Mouse (Mus musculus) kidney, embryonic 14.5 days (tissue): Measurements from ENCODE around the gene Kcnc2. TPM values are rescaled to one million over a fixed set of nuclear protein-coding genes. Genes with fewer than 3 reads are reported as not detected.

Experiments used
- ATAC-seq: fragments of 200-750 bp; cut with Nextera tagmentation; 2 replicates; pipeline ENCODE4 v1.8.0; 2017; ENCODE audit warnings: moderate number of reproducible peaks, mild to moderate bottlenecking, moderate TSS enrichment, moderate library complexity; ENCODE audit not compliant: low FRiP score, low TSS enrichment
- H3K27ac ChIP-seq: fragments of 300-500 bp; sonication (generic); 2 replicates; pipeline ENCODE4 v1.5.1; 2014; ENCODE audit warnings: low read depth, mild to moderate bottlenecking, low read length, moderate library complexity, mixed read lengths
- H3K27me3 ChIP-seq: fragments of 300-500 bp; sonication (generic); 2 replicates; pipeline ENCODE4 v1.6.1; 2014; ENCODE audit warnings: mild to moderate bottlenecking, low read length; ENCODE audit not compliant: control insufficient read depth, insufficient read depth
- H3K36me3 ChIP-seq: fragments of 300-500 bp; sonication (generic); 2 replicates; pipeline ENCODE4 v1.6.1; 2014; ENCODE audit warnings: low read length, mixed read lengths; ENCODE audit not compliant: control insufficient read depth, insufficient read depth
- H3K4me1 ChIP-seq: fragments of 300-500 bp; sonication (generic); 2 replicates; pipeline ENCODE4 v1.6.1; 2014; ENCODE audit warnings: low read length, mixed read lengths; ENCODE audit not compliant: control insufficient read depth, insufficient read depth
- H3K4me2 ChIP-seq: fragments of 300-500 bp; sonication (generic); replicated peaks from 2 replicates; pipeline ENCODE4 v1.6.1; 2014; ENCODE audit warnings: low read depth, mild to moderate bottlenecking, low read length
- H3K4me3 ChIP-seq: fragments of 300-500 bp; sonication (generic); 2 replicates; pipeline ENCODE4 v1.5.1; 2014; ENCODE audit warnings: mild to moderate bottlenecking, low read length
- H3K9ac ChIP-seq: fragments of 300-500 bp; sonication (generic); 2 replicates; pipeline ENCODE4 v1.6.1; 2014; ENCODE audit warnings: low read depth, mild to moderate bottlenecking, low read length, moderate library complexity
- H3K9me3 ChIP-seq: fragments of 300-500 bp; sonication (generic); 2 replicates; pipeline ENCODE4 v1.6.1; 2016; ENCODE audit warnings: low read length; ENCODE audit not compliant: control insufficient read depth
- WGBS: fragments of 180-500 bp; shearing (Covaris S2); extraction: QIAGEN DNeasy Blood & Tissue Kit; methylation state at CpG from one replicate; pipeline ENCODE4 v1.1.7; 2014; 5-methylcytosine and 5-hydroxymethylcytosine counted together
- polyA plus RNA-seq: library from polyadenylated mRNA; unstranded; fragments of >200 nt; fragmentation: Nextera tagmentation; extraction: Ambion mirVana; gene quantifications from 2 replicates; pipeline ENCODE4 v1.2.1, GENCODE M21; 2014

Kcnc2 gene
- polyA plus RNA-seq, 1 experiment from 2014 or later: 5.8 TPM

DNA sequence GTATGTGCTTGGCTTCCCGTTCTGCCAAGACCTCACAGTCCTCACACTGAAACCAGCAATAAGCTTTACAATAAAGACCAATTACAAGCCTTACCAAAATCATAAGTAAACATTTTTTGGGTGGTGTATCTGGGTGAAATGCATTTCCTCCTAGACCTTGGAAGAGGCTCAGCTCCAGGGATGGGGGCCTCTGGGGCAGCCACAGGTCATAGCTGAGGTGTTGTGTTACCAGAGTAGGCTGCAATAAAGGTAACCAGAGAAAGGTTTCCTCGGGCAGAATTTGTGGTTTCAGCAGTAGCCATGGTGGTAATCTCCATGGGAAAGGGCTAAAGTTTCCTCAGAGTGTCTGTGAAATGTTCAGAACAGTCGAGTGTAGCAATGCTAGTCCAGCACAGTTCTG, 97.4 kb downstream of the Kcnc2 start:
- H3K4me2 ChIP-seq: no peak overlapping the region
- no peaks in the 10 kb centered on the region for H3K36me3 ChIP-seq
- H3K27me3 ChIP-seq: no peaks in the 10 kb centered on the region
- H3K9me3 ChIP-seq: no peaks in the 10 kb centered on the region
- H3K9ac ChIP-seq: no peak overlapping the region
- ATAC-seq: no peak
- no peaks in the 10 kb centered on the region for H3K4me1 ChIP-seq
- 31% methylated on average over 3 of the region's 3 CpGs for WGBS
- no peak overlapping the region for H3K4me3 ChIP-seq
- H3K27ac ChIP-seq: no peak overlapping the region

DNA sequence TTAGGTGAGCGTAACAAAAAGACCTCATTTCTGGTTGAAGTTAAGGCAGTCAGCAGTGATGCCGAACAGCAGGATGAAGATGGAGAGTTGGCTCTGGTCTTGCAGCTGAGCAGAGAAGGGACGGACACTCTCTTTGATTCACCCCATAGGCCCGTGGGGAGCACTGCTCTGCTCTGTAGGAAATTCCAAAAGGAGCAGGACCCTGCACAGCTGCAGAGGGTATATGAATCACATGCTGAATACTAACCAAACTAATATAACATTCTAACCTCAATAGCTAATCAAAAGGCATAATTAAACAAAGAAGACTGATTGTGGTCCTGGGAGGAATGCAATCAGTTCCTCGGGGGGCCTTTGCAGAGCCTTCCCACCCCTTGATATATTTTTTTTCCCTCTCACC, 106.2 kb downstream of the Kcnc2 start:
- H3K4me2 ChIP-seq: no peak overlapping the region
- 85% methylated on average over 5 of the region's 5 CpGs for WGBS
- no peak overlapping the region for H3K9ac ChIP-seq
- H3K36me3 ChIP-seq: no peaks in the 10 kb centered on the region
- H3K27ac ChIP-seq: no peak overlapping the region
- H3K4me3 ChIP-seq: no peak overlapping the region
- no peak for ATAC-seq
- no peaks in the 10 kb centered on the region for H3K9me3 ChIP-seq
- no peaks in the 10 kb centered on the region for H3K4me1 ChIP-seq
- no peaks in the 10 kb centered on the region for H3K27me3 ChIP-seq

DNA sequence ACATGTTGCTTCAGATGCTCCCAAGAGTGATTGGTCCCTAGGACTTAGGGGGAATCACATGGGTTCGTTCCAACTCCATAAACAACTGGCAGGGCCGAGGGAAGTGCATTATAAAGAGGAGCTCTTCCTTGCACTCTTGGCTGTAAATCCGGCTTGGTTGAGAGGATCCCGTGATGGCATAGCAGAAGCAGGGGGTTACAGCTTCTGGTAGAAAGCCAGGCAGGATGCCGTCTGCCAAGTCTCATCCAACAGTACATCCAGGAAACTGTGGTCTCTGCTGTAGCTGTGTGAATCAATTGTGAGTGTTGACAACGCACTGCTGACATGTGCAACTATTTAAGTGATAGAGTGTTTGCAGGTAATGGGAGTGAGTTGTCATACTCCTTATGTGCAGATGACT, 107.5 kb downstream of the Kcnc2 start:
- Histone ChIP-seq H3K27me3 (no peaks in the 10 kb centered on the region), H3K4me3 (no peak overlapping the region), H3K4me1 (no peaks in the 10 kb centered on the region), H3K36me3 (no peaks in the 10 kb centered on the region), H3K27ac (no peak overlapping the region), H3K9me3 (no peaks in the 10 kb centered on the region), H3K9ac (no peak overlapping the region), H3K4me2 (no peak overlapping the region)
- 68% methylated on average over 6 of the region's 6 CpGs for WGBS
- no peak for ATAC-seq

DNA sequence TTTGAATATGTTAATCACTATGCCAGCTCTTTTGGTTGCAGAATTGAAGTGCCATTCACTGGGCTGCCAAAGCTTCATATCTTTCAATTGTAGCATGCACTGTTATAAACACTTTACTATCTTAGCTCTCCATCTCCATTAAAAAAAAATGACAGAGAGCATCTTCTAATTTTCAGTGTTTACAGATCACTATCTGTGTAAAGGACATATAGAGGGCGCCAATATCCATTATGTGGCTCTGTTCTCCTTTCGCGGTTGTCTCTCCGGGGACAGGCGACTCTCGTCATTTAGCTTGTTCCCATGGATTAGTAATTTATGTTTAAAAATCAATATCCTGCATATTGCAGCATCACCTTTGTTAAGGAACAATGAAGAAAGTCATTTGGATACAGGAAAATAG, 109.7 kb downstream of the Kcnc2 start:
- H3K27ac ChIP-seq: no peak overlapping the region
- no peaks in the 10 kb centered on the region for H3K4me1 ChIP-seq
- no peak overlapping the region for H3K9ac ChIP-seq

DNA sequence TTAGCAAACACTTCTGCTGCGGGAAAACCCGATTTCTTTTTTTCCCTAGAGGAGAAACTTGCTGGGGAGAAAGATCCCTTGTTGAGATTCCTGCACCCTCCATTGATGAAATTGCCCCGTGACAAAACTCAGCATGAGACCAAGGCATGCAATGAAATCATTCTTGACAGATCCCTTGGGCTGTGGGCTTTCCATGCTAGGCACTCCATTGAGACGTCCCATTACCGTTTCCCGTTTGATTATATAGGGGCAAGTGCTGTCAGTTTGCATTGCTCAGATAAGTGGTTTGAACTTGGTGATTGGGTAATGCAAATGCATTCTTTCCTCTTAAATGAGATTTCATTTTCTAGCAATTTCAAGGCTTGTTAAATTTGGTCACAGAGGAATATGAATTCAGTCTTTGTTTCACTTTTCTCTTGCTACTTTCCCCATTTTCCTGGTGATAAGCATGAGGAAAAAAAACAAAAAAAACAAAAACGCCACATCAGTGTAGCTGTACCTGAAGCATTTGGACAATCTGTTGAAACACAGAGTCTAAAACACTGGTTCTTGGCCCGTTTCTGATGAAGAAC, 123.6 kb downstream of the Kcnc2 start:
- no peaks in the 10 kb centered on the region for H3K9me3 ChIP-seq
- H3K27me3 ChIP-seq: no peaks in the 10 kb centered on the region
- no peak for ATAC-seq
- H3K9ac ChIP-seq: no peak overlapping the region
- no peak overlapping the region for H3K4me3 ChIP-seq
- H3K4me2 ChIP-seq: no peak overlapping the region
- no peak overlapping the region for H3K27ac ChIP-seq
- WGBS: 87% methylated on average over 8 of the region's 8 CpGs
- H3K4me1 ChIP-seq: no peaks in the 10 kb centered on the region
- H3K36me3 ChIP-seq: no peaks in the 10 kb centered on the region

More for the DNA sequence above, 109.7 kb downstream of the Kcnc2 start:
- Histone ChIP-seq H3K4me3 (no peak overlapping the region), H3K4me2 (no peak overlapping the region), H3K27me3 (no peaks in the 10 kb centered on the region), H3K9me3 (no peaks in the 10 kb centered on the region), H3K36me3 (no peaks in the 10 kb centered on the region)
- ATAC-seq: no peak
- WGBS: 89% methylated on average over 6 of the region's 6 CpGs

DNA sequence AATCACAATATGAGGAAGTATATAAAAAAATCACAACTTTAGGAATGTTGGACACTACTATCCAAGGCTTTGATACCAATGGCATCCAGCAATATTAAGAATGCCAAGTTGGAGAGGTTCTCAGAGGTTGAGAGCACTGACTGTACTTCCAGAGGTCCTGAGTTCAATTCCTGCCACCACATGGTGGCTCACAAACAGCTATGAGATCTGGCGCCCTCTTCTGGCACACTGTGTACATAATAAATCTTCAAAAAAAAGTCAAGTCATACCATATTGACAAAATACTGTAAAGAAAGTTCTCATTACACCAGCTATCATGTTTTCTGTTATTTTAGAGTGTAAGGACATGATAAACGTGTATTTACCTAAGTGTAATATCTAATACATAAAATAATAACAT, 126.3 kb downstream of the Kcnc2 start:
- no peak overlapping the region for H3K27ac ChIP-seq
- WGBS: 46% methylated on average over 2 of the region's 2 CpGs
- ATAC-seq: no peak
- H3K4me3 ChIP-seq: no peak overlapping the region
- H3K36me3 ChIP-seq: no peaks in the 10 kb centered on the region
- no peak overlapping the region for H3K9ac ChIP-seq
- H3K27me3 ChIP-seq: no peaks in the 10 kb centered on the region
- H3K4me2 ChIP-seq: no peak overlapping the region
- no peaks in the 10 kb centered on the region for H3K9me3 ChIP-seq
- H3K4me1 ChIP-seq: no peaks in the 10 kb centered on the region

DNA sequence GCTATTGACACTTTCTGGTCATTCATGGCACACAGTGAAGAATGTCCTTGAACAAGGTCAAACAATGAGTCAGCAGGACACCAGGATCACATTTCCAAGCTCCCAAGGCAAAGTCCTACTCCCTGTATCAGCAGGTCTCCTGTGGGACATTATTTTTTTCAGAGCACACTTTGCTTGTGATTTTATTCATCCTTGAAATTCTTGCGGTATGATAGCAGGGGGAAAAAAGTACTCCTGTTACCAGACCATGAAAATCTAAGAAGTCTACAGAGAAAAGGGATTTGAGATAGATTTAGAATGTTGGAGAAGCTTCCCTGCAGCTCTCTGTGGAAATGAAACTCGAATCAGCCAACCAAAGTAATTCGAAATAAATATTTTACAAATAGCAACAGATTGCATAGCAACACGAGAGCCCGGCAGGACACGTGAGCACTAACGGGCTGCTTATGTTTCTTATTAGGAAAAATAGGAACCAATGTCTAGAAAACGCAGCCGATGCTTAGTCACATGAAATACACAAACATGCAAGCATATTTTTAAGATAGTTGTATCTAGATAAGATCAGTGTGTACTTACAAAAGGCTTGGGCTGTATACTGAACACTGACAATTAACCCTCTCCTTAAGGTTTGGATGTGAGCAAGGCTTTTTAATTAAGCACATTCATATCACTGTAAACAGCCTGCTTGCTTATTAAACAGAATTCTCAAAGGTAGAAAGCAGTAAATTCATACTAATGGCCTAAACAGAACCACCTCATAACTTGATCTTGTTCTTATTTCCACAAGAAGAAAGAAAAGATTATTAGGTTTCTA, 129.9 kb downstream of the Kcnc2 start:
- WGBS: 83% methylated on average over 9 of the region's 9 CpGs

DNA sequence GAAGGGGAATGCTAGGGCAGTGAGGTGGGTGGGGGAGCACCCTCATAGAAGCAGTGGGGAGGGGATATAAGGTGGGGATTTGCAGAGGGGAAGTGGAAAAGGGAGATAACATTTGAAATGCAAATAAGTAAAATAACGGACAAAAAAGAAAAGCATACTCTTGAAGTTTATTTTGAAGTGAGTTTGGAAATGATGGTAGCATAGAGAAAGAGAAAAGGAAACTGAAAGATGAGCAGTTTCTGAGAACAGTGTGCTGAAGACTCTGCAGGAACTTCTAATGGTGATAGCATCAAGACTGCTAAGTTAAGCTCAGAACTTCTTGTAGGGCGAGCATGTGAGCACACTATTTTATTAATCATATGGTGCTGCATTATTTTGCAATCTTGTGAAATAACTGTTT, 138.6 kb downstream of the Kcnc2 start:
- no peak for ATAC-seq
- Histone ChIP-seq H3K4me1 (no peaks in the 10 kb centered on the region), H3K27ac (no peak overlapping the region), H3K4me3 (no peak overlapping the region), H3K36me3 (no peaks in the 10 kb centered on the region), H3K9me3 (no peaks in the 10 kb centered on the region), H3K27me3 (no peaks in the 10 kb centered on the region), H3K4me2 (no peak overlapping the region), H3K9ac (no peak overlapping the region)
- WGBS: 83% methylated on average over 2 of the region's 2 CpGs

More for the DNA sequence above, 129.9 kb downstream of the Kcnc2 start:
- no peaks in the 10 kb centered on the region for H3K9me3 ChIP-seq
- no peaks in the 10 kb centered on the region for H3K27me3 ChIP-seq
- no peaks in the 10 kb centered on the region for H3K36me3 ChIP-seq
- H3K4me2 ChIP-seq: no peak overlapping the region
- H3K9ac ChIP-seq: no peak overlapping the region
- H3K27ac ChIP-seq: no peak overlapping the region
- no peak for ATAC-seq
- H3K4me1 ChIP-seq: no peaks in the 10 kb centered on the region
- no peak overlapping the region for H3K4me3 ChIP-seq

DNA sequence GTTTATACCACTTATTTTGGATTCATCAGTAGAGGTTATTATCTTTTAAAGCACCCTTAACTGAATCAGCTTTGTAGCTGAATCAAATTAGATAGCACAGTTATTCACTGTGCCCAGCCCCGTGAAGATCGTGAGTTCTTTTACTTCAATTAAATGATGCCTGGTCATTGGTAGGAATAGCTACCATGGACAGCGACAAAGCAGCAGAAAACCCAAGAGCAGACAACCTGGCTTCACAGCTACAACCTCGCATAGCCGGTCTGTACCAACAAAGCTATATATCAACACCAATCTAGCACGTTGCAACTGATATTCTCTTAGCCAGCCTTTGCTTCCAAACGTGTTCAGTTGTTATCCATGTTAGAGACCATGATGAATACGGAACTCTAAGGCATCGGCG, 152.4 kb downstream of the Kcnc2 start:
- peak; percentile 64; the same call in 1 of the 2 replicates for ATAC-seq
- Histone ChIP-seq H3K4me1 (no peaks in the 10 kb centered on the region), H3K4me2 (no peak overlapping the region), H3K9me3 (no peaks in the 10 kb centered on the region), H3K36me3 (no peaks in the 10 kb centered on the region), H3K4me3 (no peak overlapping the region), H3K27me3 (no peaks in the 10 kb centered on the region), H3K27ac (no peak overlapping the region), H3K9ac (no peak overlapping the region)
- 50% methylated on average over 10 of the region's 10 CpGs for WGBS
